ENCODE assay signal across 1 mouse cellular context in the genomic region with DNA sequence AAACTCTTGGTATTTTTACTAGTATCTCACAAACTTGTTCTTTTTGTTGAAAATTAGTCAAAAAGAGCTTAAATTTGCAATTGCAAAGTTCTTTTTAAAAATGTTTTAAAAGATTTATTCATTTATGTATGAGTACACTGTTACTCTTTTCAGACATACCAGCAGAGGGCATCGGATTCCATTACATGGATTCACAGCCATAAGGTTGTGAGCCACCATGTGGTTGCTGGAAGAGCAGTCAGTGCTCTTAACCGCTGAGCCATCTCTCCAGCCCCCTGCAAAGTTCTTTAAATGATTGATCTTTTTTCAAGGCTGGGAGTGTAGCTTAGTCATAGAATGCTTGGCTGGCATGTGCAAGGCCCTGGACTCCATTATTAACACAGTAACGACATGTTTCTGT.
A peak's percentile ranks its signal among the peaks of the same experiment; 100 is the strongest.
TF ChIP-seq lines count a peak whose summit lies in the region.

No protein-coding gene starts in this region.

TF ChIP-seq in C2C12, 6 proteins besides CTCF, POLR2A, EP300 and RAD21:
- TF ChIP-seq CEBPB (IDR thresholded peaks at IDR 0.05; ENCODE audit: low read depth), result no peak
- peak; percentile 61 for TF ChIP-seq MAX (IDR thresholded peaks at IDR 0.05)
